Mouse (Mus musculus) CH12.LX (cell line): ENCODE results near the gene Chat. TPM values are rescaled to one million over a fixed set of nuclear protein-coding genes. Genes with fewer than 3 reads are reported as not detected.

Experiments
- DNase-seq: peaks from one replicate; pipeline ENCODE4 v3.0.0-alpha.2; 2013; ENCODE audit errors: extremely low read depth
- H3K27ac ChIP-seq: 2 replicates; pipeline ENCODE4 v1.5.1; 2012; ENCODE audit warnings: low read depth, mild to moderate bottlenecking, control low read depth, moderate library complexity; ENCODE audit not compliant: insufficient read depth
- H3K27me3 ChIP-seq: replicated peaks from 2 replicates; pipeline ENCODE3; 2012; ENCODE audit warnings: inconsistent platforms
- H3K36me3 ChIP-seq, 2 experiments: replicated peaks in 1 of 2; 2 replicates each; pipeline versions ENCODE3 to v1.6.1; 2012; ENCODE audit warnings: inconsistent platforms in 1 of 2, low read length in 1 of 2, mild to moderate bottlenecking in 1 of 2, mixed read lengths in 1 of 2, moderate library complexity in 1 of 2; ENCODE audit not compliant: control insufficient read depth in 1 of 2, insufficient read depth in 1 of 2
- H3K4me1 ChIP-seq, 2 experiments: 2 replicates each; pipeline ENCODE4 v1.6.1; 2012; ENCODE audit warnings: inconsistent platforms in 1 of 2, moderate library complexity in 1 of 2; ENCODE audit not compliant: insufficient read depth in 2 of 2, control insufficient read depth in 1 of 2
- H3K4me2 ChIP-seq: 2 replicates; pipeline ENCODE4 v1.6.1; 2012; ENCODE audit warnings: low read depth, mild to moderate bottlenecking, control low read depth; ENCODE audit not compliant: poor library complexity, insufficient read depth, severe bottlenecking
- H3K4me3 ChIP-seq, 3 experiments: fragments of 150-350 bp in 1 of 3; sonication (generic) in 1 of 3; replicated peaks in 1 of 3; 2 replicates each; pipeline versions ENCODE3 to v1.5.1; 2011 to 2012; ENCODE audit warnings: low read depth in 2 of 3, low read length in 2 of 3, mild to moderate bottlenecking in 2 of 3, moderate library complexity in 2 of 3, control low read depth in 1 of 3, improper control_type of control experiment in 1 of 3, inconsistent platforms in 1 of 3, mixed read lengths in 1 of 3; ENCODE audit not compliant: poor library complexity in 1 of 3
- H3K79me2 ChIP-seq: replicated peaks from 2 replicates; pipeline ENCODE4 v1.6.1; 2012; ENCODE audit warnings: mild to moderate bottlenecking, moderate library complexity; ENCODE audit not compliant: control insufficient read depth, poor library complexity, insufficient read depth, severe bottlenecking; ENCODE audit errors: extremely low read depth
- H3K9ac ChIP-seq: 2 replicates; pipeline ENCODE4 v1.6.1; 2012; ENCODE audit warnings: low read depth, mild to moderate bottlenecking, control low read depth, moderate library complexity; ENCODE audit not compliant: insufficient read depth
- H3K9me3 ChIP-seq: replicated peaks from 2 replicates; pipeline ENCODE3; 2012; ENCODE audit warnings: low read length, inconsistent platforms, mixed read lengths
- BHLHE40 ChIP-seq: IDR thresholded peaks from 2 replicates; pipeline ENCODE4 v1.6.1; 2011; ENCODE audit warnings: mild to moderate bottlenecking, low read depth, low read length, improper control_type of control experiment
- CTCF ChIP-seq, 2 experiments: IDR thresholded peaks in 1 of 2; conservative IDR thresholded peaks in 1 of 2; 2 replicates each; pipeline ENCODE4 v1.5.1; 2011 to 2012; ENCODE audit warnings: low read depth in 2 of 2, low read length in 2 of 2, improper control_type of control experiment in 1 of 2, inconsistent platforms in 1 of 2, mild to moderate bottlenecking in 1 of 2, moderate library complexity in 1 of 2
- EP300 ChIP-seq: IDR thresholded peaks from 2 replicates; pipeline ENCODE4 v1.6.1; 2011; ENCODE audit warnings: low read length, improper control_type of control experiment
- ETS1 ChIP-seq: conservative IDR thresholded peaks from 2 replicates; pipeline ENCODE4 v1.6.1; 2012; ENCODE audit warnings: low read depth, mild to moderate bottlenecking, inconsistent platforms, low read length, improper control_type of control experiment, moderate library complexity
- IRF4 ChIP-seq: IDR thresholded peaks from 2 replicates; pipeline ENCODE4 v1.6.1; 2014; ENCODE audit warnings: low read depth, mild to moderate bottlenecking, inconsistent platforms, low read length, improper control_type of control experiment
- KAT2A ChIP-seq: IDR thresholded peaks from 2 replicates; pipeline ENCODE4 v1.6.1; 2012; ENCODE audit warnings: low read length, improper control_type of control experiment, inconsistent platforms; ENCODE audit not compliant: insufficient replicate concordance
- MAX ChIP-seq: IDR thresholded peaks from 2 replicates; pipeline ENCODE4 v1.6.1; 2011; ENCODE audit warnings: low read length, improper control_type of control experiment
- MEF2A ChIP-seq: IDR thresholded peaks from 2 replicates; pipeline ENCODE4 v1.6.1; 2014; ENCODE audit warnings: low read depth, mild to moderate bottlenecking, inconsistent platforms, low read length, improper control_type of control experiment, borderline replicate concordance
- MXI1 ChIP-seq: IDR thresholded peaks from 2 replicates; pipeline ENCODE4 v1.6.1; 2011; ENCODE audit warnings: mild to moderate bottlenecking, low read depth, low read length, improper control_type of control experiment
- MYC ChIP-seq: IDR thresholded peaks from 2 replicates; pipeline ENCODE4 v1.6.1; 2011; ENCODE audit warnings: low read depth, mild to moderate bottlenecking, improper control_type of control experiment, low read length
- PAX5 ChIP-seq: IDR thresholded peaks from 2 replicates; pipeline ENCODE4 v1.6.1; 2012; ENCODE audit warnings: low read length, inconsistent platforms, mixed read lengths
- POLR2AphosphoS2 ChIP-seq: IDR thresholded peaks from 2 replicates; pipeline ENCODE4 v1.6.1; 2011; ENCODE audit warnings: low read depth, low read length, improper control_type of control experiment
- RAD21 ChIP-seq: IDR thresholded peaks from 2 replicates; pipeline ENCODE4 v1.6.1; 2011; ENCODE audit warnings: low read depth, mild to moderate bottlenecking, low read length, improper control_type of control experiment, moderate library complexity
- SIN3A ChIP-seq: IDR thresholded peaks from 2 replicates; pipeline ENCODE4 v1.6.1; 2012; ENCODE audit warnings: low read length, improper control_type of control experiment, inconsistent platforms
- SMC3 ChIP-seq: IDR thresholded peaks from 2 replicates; pipeline ENCODE4 v1.6.1; 2011; ENCODE audit warnings: low read depth, low read length, improper control_type of control experiment
- TBP ChIP-seq: conservative IDR thresholded peaks from 2 replicates; pipeline ENCODE4 v1.6.1; 2011; ENCODE audit warnings: low read depth, low read length, improper control_type of control experiment
- USF1 ChIP-seq: IDR thresholded peaks from 2 replicates; pipeline ENCODE4 v1.6.1; 2014; ENCODE audit warnings: low read depth, mild to moderate bottlenecking, inconsistent platforms, low read length, improper control_type of control experiment
- ZC3H11A ChIP-seq: IDR thresholded peaks from 2 replicates; pipeline ENCODE4 v1.6.1; 2012; ENCODE audit warnings: low read depth, mild to moderate bottlenecking, inconsistent platforms, low read length, improper control_type of control experiment
- ZMIZ1 ChIP-seq: IDR thresholded peaks from 2 replicates; pipeline ENCODE4 v1.6.1; 2012; ENCODE audit warnings: low read depth, mild to moderate bottlenecking, inconsistent platforms, low read length, improper control_type of control experiment
- ZNF384 ChIP-seq: IDR thresholded peaks from 2 replicates; pipeline ENCODE4 v1.6.1; 2012; ENCODE audit warnings: low read depth, low read length, improper control_type of control experiment, inconsistent platforms
- dilution Hi-C: fragments of 300-500 bp; cut with MboI; formaldehyde crosslinking; loops from 2 replicates; pipeline ENCODE4 v1.14.3; 2020; ENCODE audit warnings: low sequenced_read_pairs; ENCODE audit not compliant: extremely low pct_unique_long_range_greater_than_20kb, extremely low pct_ligation_motif_present
- in situ Hi-C: fragments of 300-500 bp; cut with MboI; formaldehyde crosslinking; loops from 3 replicates; pipeline ENCODE4 v1.14.3; 2019; ENCODE audit warnings: low sequenced_read_pairs, low pct_ligation_motif_present, low pct_unique_long_range_greater_than_20kb, mixed read lengths
- polyA plus RNA-seq: library from polyadenylated mRNA; unstranded; fragments of >175 nt; gene quantifications from 2 replicates; pipeline ENCODE4 v1.2.1, GENCODE M21; 2012; ENCODE audit warnings: low read depth; ENCODE audit not compliant: insufficient read length
- total RNA-seq, 2 experiments: library from RNA; depleted of rRNA; stranded (reverse); fragments of 300-350 nt in 1 of 2; fragments of >200 nt in 1 of 2; gene quantifications; 2 replicates each; pipeline ENCODE4 v1.2.3; 2012 to 2014

Gene Chat
- total and polyA plus RNA-seq, 3 experiments = not detected

- H3K4me2 ChIP-seq = no peak overlapping the region
- no peaks in the 10 kb centered on the region for H3K79me2 ChIP-seq
- peaks cover 0 to 9% of the 10 kb centered on the region in 2 experiments; a peak in 2 of 4 replicates for H3K4me1 ChIP-seq
- no peak overlapping the region for H3K4me3 ChIP-seq
- peaks cover 8% of the 10 kb centered on the region for H3K27me3 ChIP-seq
- H3K9ac ChIP-seq = no peak overlapping the region
- no peaks in the 10 kb centered on the region for H3K9me3 ChIP-seq
- dilution Hi-C loops (no loop called here), in situ Hi-C loops (no loop called here)
- no peak overlapping the region for H3K27ac ChIP-seq
- no peaks in the 10 kb centered on the region for H3K36me3 ChIP-seq
- no peak for TF ChIP-seq KAT2A
- TF ChIP-seq PAX5 = no peak
- TF ChIP-seq RAD21 = no peak
- TF ChIP-seq USF1 = no peak
- TF ChIP-seq ZC3H11A = no peak
- DNase-seq = no peak
Observed at GRCm38 (mm10) chr14:32423946-32424345, 41.8 kb downstream of the Chat start.

- TF ChIP-seq MYC (no peak), ZMIZ1 (no peak), ZNF384 (no peak), ETS1 (no peak), POLR2AphosphoS2 (no peak), MXI1 (no peak), MAX (no peak), EP300 (no peak), CTCF (conservative IDR thresholded peaks at IDR 0.05 in 1 of 2, IDR thresholded peaks at IDR 0.05 in 1 of 2; ENCODE audit: low read depth in 2 of 2, low read length in 2 of 2) (no peak)
- H3K4me3 ChIP-seq = no peak overlapping the region
Observed at GRCm38 (mm10) chr14:32418747-32419146, 47.0 kb downstream of the Chat start.

DNA sequence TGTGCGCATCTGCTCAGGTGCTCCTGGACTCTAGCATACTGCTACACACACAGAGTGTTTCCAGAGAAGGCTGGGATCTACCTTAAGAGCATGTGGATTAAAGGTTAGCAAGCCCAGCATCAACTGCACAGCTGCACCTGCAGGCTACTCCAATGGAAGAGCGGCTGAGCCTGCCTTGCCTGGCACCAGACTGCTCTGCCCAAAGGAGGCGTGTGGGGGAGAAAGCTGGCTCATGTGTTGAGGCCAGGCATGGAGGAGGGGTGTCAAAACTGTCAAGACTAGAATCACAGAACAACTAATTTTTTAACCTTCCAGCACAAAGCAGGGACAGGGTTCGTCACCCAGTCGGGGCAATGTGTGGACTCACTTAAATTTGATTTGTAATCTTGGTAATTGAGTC is 53.7 kb downstream of the Chat start:
- dilution Hi-C loops (no loop called here), in situ Hi-C loops (no loop called here)
- no peak for DNase-seq
- Histone ChIP-seq H3K4me3 (no peak overlapping the region), H3K4me2 (no peak overlapping the region), H3K27me3 (peaks cover 25% of the 10 kb centered on the region), H3K79me2 (no peaks in the 10 kb centered on the region), H3K36me3 (no peaks in the 10 kb centered on the region), H3K9ac (no peak overlapping the region), H3K27ac (no peak overlapping the region), H3K4me1 (no peaks in the 10 kb centered on the region; a peak in 1 of 4 replicates)
- TF ChIP-seq TBP (no peak), IRF4 (no peak), BHLHE40 (no peak), SMC3 (no peak), ETS1 (no peak), MEF2A (no peak), SIN3A (no peak)
- TF ChIP-seq, all 38 proteins: peak for 0
- peaks cover 11% of the 10 kb centered on the region for H3K9me3 ChIP-seq

More at GRCm38 (mm10) chr14:32418747-32419146, 47.0 kb downstream of the Chat start:
- Histone ChIP-seq H3K27ac (no peak overlapping the region), H3K9me3 (peaks cover 16% of the 10 kb centered on the region), H3K4me1 (peaks cover 0 to 9% of the 10 kb centered on the region in 2 experiments; a peak in 2 of 4 replicates), H3K36me3 (no peaks in the 10 kb centered on the region), H3K79me2 (no peaks in the 10 kb centered on the region), H3K9ac (no peak overlapping the region), H3K4me2 (no peak overlapping the region), H3K27me3 (peaks cover 13% of the 10 kb centered on the region)
- dilution Hi-C loops (no loop called here), in situ Hi-C loops (no loop called here)
- no peak for DNase-seq
